Mouse (Mus musculus) MEL (cell line): ENCODE results near the gene Kcne2. TPM values are rescaled to one million over a fixed set of nuclear protein-coding genes. Genes with fewer than 3 reads are reported as not detected.

Experiments
- DNase-seq: peaks from one replicate; pipeline ENCODE4 v3.0.0; 2011; ENCODE audit warnings: low read depth, low spot score
- H3K27ac ChIP-seq: 2 replicates; pipeline ENCODE4 v1.5.1; 2012; ENCODE audit warnings: low read depth, mild to moderate bottlenecking, control low read depth, low read length, moderate library complexity; ENCODE audit not compliant: control insufficient read depth
- H3K27me3 ChIP-seq, 2 experiments: fragments of 150-350 bp in 1 of 2; sonication (generic) in 1 of 2; 2 replicates each; pipeline ENCODE4 v1.6.1; 2012; ENCODE audit warnings: low read length in 2 of 2, mild to moderate bottlenecking in 2 of 2, improper control_type of control experiment in 1 of 2, moderate library complexity in 1 of 2; ENCODE audit not compliant: insufficient read depth in 2 of 2, control insufficient read depth in 1 of 2
- H3K36me3 ChIP-seq, 2 experiments: 2 replicates each; pipeline ENCODE4 v1.6.1; 2012 to 2014; ENCODE audit warnings: low read length in 2 of 2, improper control_type of control experiment in 1 of 2, inconsistent platforms in 1 of 2, mild to moderate bottlenecking in 1 of 2; ENCODE audit not compliant: insufficient read depth in 2 of 2, control insufficient read depth in 1 of 2
- H3K4me1 ChIP-seq, 2 experiments: fragments of 150-350 bp in 1 of 2; sonication (generic) in 1 of 2; 2 replicates each; pipeline ENCODE4 v1.6.1; 2012; ENCODE audit warnings: low read length in 2 of 2, improper control_type of control experiment in 1 of 2, mild to moderate bottlenecking in 1 of 2; ENCODE audit not compliant: insufficient read depth in 2 of 2, control insufficient read depth in 1 of 2
- H3K4me3 ChIP-seq, 2 experiments: fragments of 150-350 bp in 1 of 2; sonication (generic) in 1 of 2; 2 replicates each; pipeline ENCODE4 v1.5.1; 2012; ENCODE audit warnings: low read depth in 2 of 2, low read length in 2 of 2, mild to moderate bottlenecking in 2 of 2, moderate library complexity in 2 of 2, control low read depth in 1 of 2, improper control_type of control experiment in 1 of 2; ENCODE audit not compliant: control insufficient read depth in 1 of 2, insufficient read depth in 1 of 2
- H3K79me2 ChIP-seq: 2 replicates; pipeline ENCODE4 v1.6.1; 2012; ENCODE audit warnings: mild to moderate bottlenecking, low read length, moderate library complexity; ENCODE audit not compliant: control insufficient read depth, poor library complexity, insufficient read depth
- H3K9ac ChIP-seq: 2 replicates; pipeline ENCODE4 v1.6.1; 2012; ENCODE audit warnings: low read depth, mild to moderate bottlenecking, control low read depth, low read length, moderate library complexity; ENCODE audit not compliant: control insufficient read depth, poor library complexity, severe bottlenecking
- H3K9me3 ChIP-seq: fragments of 150-350 bp; sonication (generic); replicated peaks from 2 replicates; pipeline ENCODE4 v1.6.1; 2012; ENCODE audit warnings: mild to moderate bottlenecking, low read length, improper control_type of control experiment, moderate library complexity; ENCODE audit not compliant: insufficient read depth
- BHLHE40 ChIP-seq: IDR thresholded peaks from 2 replicates; pipeline ENCODE4 v1.6.1; 2012; ENCODE audit warnings: low read depth, mild to moderate bottlenecking, inconsistent platforms, low read length, improper control_type of control experiment, borderline replicate concordance
- EP300 ChIP-seq, 2 experiments: IDR thresholded peaks; 2 replicates each; pipeline ENCODE4 v1.6.1; 2011; ENCODE audit warnings: improper control_type of control experiment in 2 of 2, low read length in 2 of 2, low read depth in 1 of 2, mild to moderate bottlenecking in 1 of 2
- GABPA ChIP-seq: IDR thresholded peaks from 2 replicates; pipeline ENCODE4 v1.6.1; 2012; ENCODE audit warnings: low read depth, mild to moderate bottlenecking, inconsistent platforms, low read length, improper control_type of control experiment, moderate library complexity
- JUND ChIP-seq: IDR thresholded peaks from 2 replicates; pipeline ENCODE4 v1.6.1; 2011; ENCODE audit warnings: low read depth, mild to moderate bottlenecking, improper control_type of control experiment, low read length
- KAT2A ChIP-seq: conservative IDR thresholded peaks from 2 replicates; pipeline ENCODE4 v1.6.1; 2012; ENCODE audit warnings: low read depth, low read length, improper control_type of control experiment, inconsistent platforms
- MEF2A ChIP-seq: IDR thresholded peaks from 2 replicates; pipeline ENCODE4 v1.6.1; 2014; ENCODE audit warnings: low read depth, mild to moderate bottlenecking, inconsistent platforms, low read length, improper control_type of control experiment; ENCODE audit not compliant: poor library complexity, insufficient replicate concordance, severe bottlenecking; ENCODE audit errors: extremely low read depth
- MYB ChIP-seq: IDR thresholded peaks from 2 replicates; pipeline ENCODE4 v1.6.1; 2011; ENCODE audit warnings: mild to moderate bottlenecking, low read depth, low read length, improper control_type of control experiment
- NELFE ChIP-seq: IDR thresholded peaks from 2 replicates; pipeline ENCODE4 v1.6.1; 2011; ENCODE audit warnings: low read depth, low read length, improper control_type of control experiment
- POLR2A ChIP-seq, 2 experiments: IDR thresholded peaks; 2 replicates each; pipeline ENCODE4 v1.6.1; 2011 to 2012; ENCODE audit warnings: low read length in 2 of 2, mild to moderate bottlenecking in 2 of 2, control low read depth in 1 of 2, improper control_type of control experiment in 1 of 2, low read depth in 1 of 2, moderate library complexity in 1 of 2; ENCODE audit not compliant: control insufficient read depth in 1 of 2, insufficient read depth in 1 of 2, poor library complexity in 1 of 2
- POLR2AphosphoS5 ChIP-seq: IDR thresholded peaks from 2 replicates; pipeline ENCODE4 v1.6.1; 2012; ENCODE audit warnings: low read depth, borderline replicate concordance, mild to moderate bottlenecking, inconsistent platforms, low read length, moderate library complexity, mixed read lengths
- RAD21 ChIP-seq: IDR thresholded peaks from 2 replicates; pipeline ENCODE4 v1.6.1; 2011; ENCODE audit warnings: mild to moderate bottlenecking, low read depth, low read length, improper control_type of control experiment
- RCOR1 ChIP-seq: IDR thresholded peaks from 2 replicates; pipeline ENCODE4 v1.6.1; 2012; ENCODE audit warnings: low read depth, mild to moderate bottlenecking, inconsistent platforms, low read length, improper control_type of control experiment
- TCF12 ChIP-seq: IDR thresholded peaks from 2 replicates; pipeline ENCODE4 v1.6.1; 2014; ENCODE audit warnings: low read depth, mild to moderate bottlenecking, inconsistent platforms, low read length, improper control_type of control experiment, moderate library complexity
- UBTF ChIP-seq: IDR thresholded peaks from 2 replicates; pipeline ENCODE4 v1.6.1; 2012; ENCODE audit warnings: low read depth, mild to moderate bottlenecking, inconsistent platforms, low read length, improper control_type of control experiment, moderate library complexity, borderline replicate concordance; ENCODE audit not compliant: insufficient read depth
- USF1 ChIP-seq: IDR thresholded peaks from 2 replicates; pipeline ENCODE4 v1.6.1; 2014; ENCODE audit warnings: low read depth, mild to moderate bottlenecking, inconsistent platforms, low read length, improper control_type of control experiment, moderate library complexity
- USF2 ChIP-seq, 2 experiments: IDR thresholded peaks; 2 replicates each; pipeline ENCODE4 v1.6.1; 2011 to 2012; ENCODE audit warnings: improper control_type of control experiment in 2 of 2, low read length in 2 of 2, borderline replicate concordance in 1 of 2, inconsistent platforms in 1 of 2, low read depth in 1 of 2, mild to moderate bottlenecking in 1 of 2; ENCODE audit not compliant: insufficient read depth in 1 of 2
- ZNF384 ChIP-seq: IDR thresholded peaks from 2 replicates; pipeline ENCODE4 v1.6.1; 2012; ENCODE audit warnings: low read depth, mild to moderate bottlenecking, inconsistent platforms, low read length, improper control_type of control experiment
- polyA plus RNA-seq, 2 experiments: library from polyadenylated mRNA; stranded (reverse) in 1 of 2; unstranded in 1 of 2; fragments of >175 nt in 1 of 2; fragments of >200 nt in 1 of 2; gene quantifications; 2 replicates each; pipeline versions ENCODE4 v1.2.1 to v1.2.4; 2012; ENCODE audit warnings: low replicate concordance in 2 of 2, low read depth in 1 of 2; ENCODE audit not compliant: insufficient read length in 2 of 2, insufficient read depth in 1 of 2, missing spikeins in 1 of 2
- total RNA-seq: library from RNA; depleted of rRNA; stranded (reverse); fragments of 300-350 nt; gene quantifications from 2 replicates; pipeline ENCODE4 v1.2.3, GENCODE M21; 2012

Gene Kcne2
- total and polyA plus RNA-seq, 3 experiments: 0.06 TPM; not detected in 2

- H3K9me3 ChIP-seq: no peaks in the 10 kb centered on the region
- TF ChIP-seq POLR2A (IDR thresholded peaks at IDR 0.05; ENCODE audit: control insufficient read depth in 1 of 2, insufficient read depth in 1 of 2, low read depth in 1 of 2, low read length in 2 of 2, poor library complexity in 1 of 2) (no peak), KAT2A (no peak), BHLHE40 (no peak), USF1 (no peak), TCF12 (no peak), JUND (no peak), MYB (no peak), MEF2A (no peak), UBTF (no peak), NELFE (no peak), GABPA (no peak)
- TF ChIP-seq, all 39 proteins: peak for 0
- no peak overlapping the region for H3K4me3 ChIP-seq
- H3K27ac ChIP-seq: no peak overlapping the region
- DNase-seq: no peak
- no peaks in the 10 kb centered on the region for H3K79me2 ChIP-seq
- no peaks in the 10 kb centered on the region for H3K4me1 ChIP-seq
- no peaks in the 10 kb centered on the region for H3K36me3 ChIP-seq
- H3K9ac ChIP-seq: no peak overlapping the region
- H3K27me3 ChIP-seq: peaks cover 6 to 7% of the 10 kb centered on the region in 2 experiments; a peak in 3 of 4 replicates
Observed at GRCm38 (mm10) chr16:92294267-92294970, 2.2 kb downstream of the Kcne2 start.

GRCm38 (mm10) chr16:92295328-92295727 lies 3.1 kb downstream of the Kcne2 start:
- no peaks in the 10 kb centered on the region; a peak in 1 of 4 replicates for H3K36me3 ChIP-seq
- no peak overlapping the region for H3K4me3 ChIP-seq
- H3K9ac ChIP-seq: no peak overlapping the region
- no peak for DNase-seq
- H3K79me2 ChIP-seq: no peaks in the 10 kb centered on the region
- H3K27me3 ChIP-seq: peaks cover 6 to 7% of the 10 kb centered on the region in 2 experiments; a peak in 3 of 4 replicates
- TF ChIP-seq USF2 (IDR thresholded peaks at IDR 0.05; ENCODE audit: borderline replicate concordance in 1 of 2, insufficient read depth in 1 of 2, low read depth in 1 of 2, low read length in 2 of 2) (no peak), EP300 (IDR thresholded peaks at IDR 0.05; ENCODE audit: low read depth in 1 of 2, low read length in 2 of 2) (no peak), ZNF384 (no peak), RCOR1 (no peak), POLR2A (IDR thresholded peaks at IDR 0.05; ENCODE audit: control insufficient read depth in 1 of 2, insufficient read depth in 1 of 2, low read depth in 1 of 2, low read length in 2 of 2, poor library complexity in 1 of 2) (no peak), RAD21 (no peak), BHLHE40 (no peak), MEF2A (no peak), USF1 (no peak), POLR2AphosphoS5 (no peak), KAT2A (no peak)
- H3K4me1 ChIP-seq: 0 out of 4 replicates have a peak, but pooled peaks cover 0 to under 1% of the 10 kb centered on the region in 2 experiments
- H3K27ac ChIP-seq: no peak overlapping the region
- no peaks in the 10 kb centered on the region for H3K9me3 ChIP-seq
